21 mouse cellular contexts compared by ENCODE assay signal in the genomic region with DNA sequence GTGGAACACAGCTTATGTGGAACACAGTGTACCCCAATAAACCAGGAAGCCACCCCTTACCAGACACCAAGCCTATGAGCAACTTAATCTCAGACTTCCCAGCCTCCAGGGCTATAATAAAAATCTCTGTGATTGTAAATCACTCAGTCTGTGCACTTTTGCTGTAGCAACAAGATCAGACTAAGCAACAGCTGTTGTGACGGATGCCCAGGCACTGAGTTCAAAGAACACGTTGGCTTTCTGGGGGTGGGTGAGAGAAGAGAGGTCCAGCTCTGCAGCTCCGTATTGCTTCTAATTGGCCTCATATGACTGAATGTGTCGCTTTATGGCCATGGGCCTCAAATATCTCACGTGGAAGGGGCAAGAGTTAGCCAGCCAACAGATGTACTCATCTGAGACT. TPM values are rescaled to one million over a fixed set of nuclear protein-coding genes. Genes with fewer than 3 reads are reported as not detected.
DNase-seq lines count a peak whose midpoint lies in the region; ATAC-seq and TF ChIP-seq lines count a peak whose summit lies in the region.
"Had no signal": no experiment of that assay in that cellular context is flagged by ENCODE, and none has a peak within 500 bp of the region (broad histone marks: within the 10 kb centered on the region; RNA-seq: fewer than 3 reads in every experiment).

No protein-coding gene starts in this region.

- DNase-seq in hindbrain, embryonic 11.5 days (ENCODE audit: low spot score) = no peak
- DNase-seq in brain, adult 2 months (ENCODE audit: low read depth, low spot score) = peak; percentile 13
- peak; percentile 4 for DNase-seq in skeletal muscle tissue, adult 2 months (ENCODE audit: low read depth, low spot score)
- DNase-seq in layer of hippocampus, adult 2 months (ENCODE audit: low spot score in 2 of 2) = no peak
- no peak for DNase-seq in MN1 (ENCODE audit: low spot score)
- DNase-seq: adrenal gland, postnatal 14 days; cerebellum, adult 18-20 months; cerebellum, adult 9-11 months; cerebellum, postnatal 36 days; forebrain, postnatal 0 days; gastrocnemius, adult 2 months; gastrocnemius, postnatal 25 days; heart, postnatal 36 days had no signal

- H3K9ac ChIP-seq in hindbrain, embryonic 13.5 days = no peak overlapping the region
- H3K9ac ChIP-seq in hindbrain, embryonic 11.5 days (ENCODE audit: low read depth, low read length) = no peak overlapping the region
- no peak overlapping the region for H3K9ac ChIP-seq in intestine, embryonic 15.5 days
- H3K9ac ChIP-seq: embryonic facial prominence, embryonic 13.5 days; forebrain, embryonic 13.5 days; forebrain, postnatal 0 days; heart, embryonic 13.5 days; hindbrain, embryonic 15.5 days had no signal

- no peaks in the 10 kb centered on the region for H3K27me3 ChIP-seq in hindbrain, embryonic 13.5 days
- no peaks in the 10 kb centered on the region for H3K27me3 ChIP-seq in hindbrain, embryonic 11.5 days (ENCODE audit: control insufficient read depth, insufficient read depth, low read length)
- H3K27me3 ChIP-seq in intestine, embryonic 15.5 days (replicated peaks) = no peaks in the 10 kb centered on the region
- H3K27me3 ChIP-seq: embryonic facial prominence, embryonic 13.5 days; forebrain, embryonic 13.5 days; heart, embryonic 13.5 days; hindbrain, embryonic 15.5 days; Patski had no signal

- H3K36me3 ChIP-seq in hindbrain, embryonic 13.5 days = peaks cover 4% of the 10 kb centered on the region; the same call in 1 of the 2 replicates
- no peaks in the 10 kb centered on the region for H3K36me3 ChIP-seq in hindbrain, embryonic 11.5 days (ENCODE audit: control insufficient read depth, insufficient read depth, low read length)
- H3K36me3 ChIP-seq in intestine, embryonic 15.5 days = no peaks in the 10 kb centered on the region
- H3K36me3 ChIP-seq: embryonic facial prominence, embryonic 13.5 days; heart, embryonic 13.5 days; hindbrain, embryonic 15.5 days had no signal

- no peak overlapping the region for H3K4me2 ChIP-seq in hindbrain, embryonic 13.5 days
- H3K4me2 ChIP-seq in hindbrain, embryonic 11.5 days (replicated peaks; ENCODE audit: low read depth, low read length) = no peak overlapping the region
- no peak overlapping the region for H3K4me2 ChIP-seq in intestine, embryonic 15.5 days (replicated peaks)
- H3K4me2 ChIP-seq: embryonic facial prominence, embryonic 13.5 days; forebrain, embryonic 13.5 days; heart, embryonic 13.5 days; hindbrain, embryonic 15.5 days had no signal

- no peak overlapping the region for H3K4me3 ChIP-seq in hindbrain, embryonic 13.5 days
- no peak overlapping the region for H3K4me3 ChIP-seq in hindbrain, embryonic 11.5 days (ENCODE audit: low read depth, low read length)
- H3K4me3 ChIP-seq in intestine, embryonic 15.5 days (replicated peaks) = no peak overlapping the region
- H3K4me3 ChIP-seq in layer of hippocampus, adult 2 months = no peak overlapping the region
- H3K4me3 ChIP-seq: embryonic facial prominence, embryonic 13.5 days; forebrain, embryonic 13.5 days; gastrocnemius, adult 2 months; heart, embryonic 13.5 days; hindbrain, embryonic 15.5 days had no signal

- ATAC-seq in hindbrain, embryonic 13.5 days (ENCODE audit: low FRiP score) = no peak
- no peak for ATAC-seq in hindbrain, embryonic 11.5 days (ENCODE audit: low FRiP score)
- ATAC-seq in intestine, embryonic 15.5 days = peak; percentile 82
- ATAC-seq: activated CD4-positive, CD25-positive, alpha-beta regulatory T cell, adult 4 months; forebrain, embryonic 13.5 days; forebrain, postnatal 0 days; Patski had no signal

- WGBS in hindbrain, embryonic 13.5 days = 84% methylated on average over 5 of the region's 5 CpGs
- WGBS in hindbrain, embryonic 11.5 days = 92% methylated on average over 5 of the region's 5 CpGs
- WGBS in intestine, embryonic 15.5 days = 67% methylated on average over 5 of the region's 5 CpGs

- 0 out of 2 replicates have a peak overlapping the region, but pooled peaks have one; percentile 5 for H3K27ac ChIP-seq in hindbrain, embryonic 13.5 days
- no peak overlapping the region for H3K27ac ChIP-seq in hindbrain, embryonic 11.5 days (ENCODE audit: low read depth, low read length)
- no peak overlapping the region for H3K27ac ChIP-seq in intestine, embryonic 15.5 days
- no peak overlapping the region; the same call in 1 of the 2 replicates for H3K27ac ChIP-seq in layer of hippocampus, adult 2 months
- H3K27ac ChIP-seq: embryonic facial prominence, embryonic 13.5 days; forebrain, embryonic 13.5 days; gastrocnemius, adult 2 months; heart, embryonic 13.5 days; hindbrain, embryonic 15.5 days had no signal

- no peaks in the 10 kb centered on the region for H3K9me3 ChIP-seq in hindbrain, embryonic 13.5 days
- no peaks in the 10 kb centered on the region for H3K9me3 ChIP-seq in hindbrain, embryonic 11.5 days (ENCODE audit: control insufficient read depth, low read length)
- H3K9me3 ChIP-seq in intestine, embryonic 15.5 days = no peaks in the 10 kb centered on the region
- H3K9me3 ChIP-seq: embryonic facial prominence, embryonic 13.5 days; forebrain, embryonic 13.5 days; heart, embryonic 13.5 days; hindbrain, embryonic 15.5 days had no signal

- H3K4me1 ChIP-seq in hindbrain, embryonic 13.5 days (replicated peaks) = peaks cover 46% of the 10 kb centered on the region
- peaks cover 2% of the 10 kb centered on the region; the same call in 1 of the 2 replicates for H3K4me1 ChIP-seq in hindbrain, embryonic 11.5 days (replicated peaks; ENCODE audit: control insufficient read depth, insufficient read depth, low read length)
- no peaks in the 10 kb centered on the region for H3K4me1 ChIP-seq in intestine, embryonic 15.5 days (replicated peaks)
- H3K4me1 ChIP-seq: embryonic facial prominence, embryonic 13.5 days; heart, embryonic 13.5 days had no signal

- no peak for TF ChIP-seq CTCF in layer of hippocampus, adult 2 months (conservative IDR thresholded peaks at IDR 0.05)

RNA-seq across cellular contexts. Expression of gene C530008M17Rik, which starts 12.2 kb away (rescaled TPM):
- 77.6 and 79.2 TPM in 2 replicates for polyA plus RNA-seq in hindbrain, embryonic 13.5 days (2015; fragmentation: Nextera tagmentation; extraction: Ambion mirVana)
- polyA plus RNA-seq in hindbrain, embryonic 11.5 days (2014; fragmentation: Nextera tagmentation; extraction: Ambion mirVana) = 47.5 and 58.5 TPM in 2 replicates
- polyA plus RNA-seq in intestine, embryonic 15.5 days (2015; fragmentation: Nextera tagmentation; extraction: Ambion mirVana) = 15.7 and 16.5 TPM in 2 replicates
- total RNA-seq in layer of hippocampus, adult 2 months (2021) = 10 to 100 TPM; 89.9 to 92.4 TPM

Comparison
In these comparisons a context has a peak if more than half of its experiments do, and no peak if none do; other contexts are left out.
1. DNase-seq: peak in brain, adult 2 months (single experiment) and skeletal muscle tissue, adult 2 months (single experiment); none in hindbrain, embryonic 11.5 days (single experiment), layer of hippocampus, adult 2 months (0 of 2) and MN1 (single experiment).